Mouse (Mus musculus): ENCODE measurements around the gene Abcg8.

The Abcg8 gene

DNA sequence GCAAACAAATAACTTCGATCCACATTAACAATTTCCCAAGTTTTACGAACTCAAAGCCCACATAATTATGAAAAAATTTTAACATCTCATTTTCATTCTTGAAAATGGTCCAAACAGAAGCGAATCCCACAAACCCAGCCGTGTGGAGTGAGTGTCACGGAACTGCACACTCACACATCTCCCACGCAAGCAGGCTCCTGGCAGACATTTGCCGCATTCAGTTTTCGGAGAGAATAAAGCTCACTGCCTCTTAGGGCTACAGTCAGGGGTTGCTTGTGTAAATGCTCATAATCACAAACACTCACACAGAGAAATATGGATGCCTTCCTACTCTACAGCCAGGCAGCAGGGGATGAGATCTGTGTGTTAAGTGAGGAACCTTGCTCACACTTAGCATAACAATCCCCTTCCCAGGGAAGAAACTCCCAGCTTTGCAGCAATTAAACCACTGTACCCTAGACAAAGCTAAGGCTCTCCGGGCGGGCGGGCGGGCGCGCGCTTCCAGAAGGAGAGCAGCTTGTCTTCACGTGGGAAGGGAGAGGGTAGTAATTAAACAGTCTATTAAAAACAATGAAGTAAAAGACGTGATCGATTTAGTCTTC, 37.6 kb downstream of the Abcg8 start:
- no peak for DNase-seq (ENCODE audit: low spot score in 2 of 2)

DNA sequence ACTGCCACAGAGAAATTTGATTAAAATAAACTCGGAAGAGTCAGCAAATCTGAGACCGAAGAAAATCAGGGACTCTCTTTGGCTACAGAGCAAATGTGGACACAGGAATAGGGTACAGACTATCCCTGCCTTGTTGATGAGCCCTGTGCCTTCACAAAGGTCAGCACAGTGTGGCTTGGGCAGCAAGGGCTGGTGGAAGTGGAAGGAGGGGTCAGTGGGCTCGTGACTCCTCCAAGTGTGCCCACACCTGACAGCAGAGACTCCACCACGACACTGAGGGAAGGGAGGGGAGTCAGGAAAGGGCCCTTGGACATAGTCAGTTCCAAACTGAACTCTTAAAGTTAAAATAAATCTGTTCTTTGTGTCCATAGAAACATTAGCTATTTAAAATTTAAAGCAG, 38.8 kb downstream of the Abcg8 start:
- no peak for DNase-seq (ENCODE audit: low spot score in 2 of 2)

DNA sequence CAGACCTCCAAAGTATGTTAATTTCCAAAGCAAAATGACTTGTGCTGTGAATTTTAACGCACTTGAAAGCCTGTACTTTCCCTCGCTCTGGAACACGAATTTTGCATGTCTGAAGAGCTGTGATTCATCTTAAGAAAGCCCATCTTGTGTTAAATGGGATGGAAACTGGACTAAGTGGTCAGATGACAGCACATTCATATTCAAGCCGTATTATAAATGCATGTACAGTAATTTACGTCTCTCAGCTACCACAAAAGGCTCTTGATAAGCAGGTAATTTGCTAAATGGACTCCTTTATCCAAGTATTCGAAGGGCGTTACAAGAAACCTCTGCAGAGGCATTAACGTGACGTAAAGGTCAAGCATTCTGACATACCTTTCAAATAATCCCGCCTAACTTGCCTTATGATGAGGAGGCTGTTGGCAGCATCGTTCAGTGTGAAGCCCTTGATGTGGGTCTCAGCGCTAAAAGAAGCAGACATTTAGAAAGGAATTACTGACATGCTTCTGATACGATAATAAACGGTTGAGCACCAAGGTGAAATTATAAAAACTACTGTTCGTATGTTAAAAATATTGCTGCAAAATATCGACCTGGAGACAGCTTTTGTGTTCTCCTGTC, 40.3 kb downstream of the Abcg8 start:
- DNase-seq (ENCODE audit: low spot score in 2 of 2) = no peak

DNA sequence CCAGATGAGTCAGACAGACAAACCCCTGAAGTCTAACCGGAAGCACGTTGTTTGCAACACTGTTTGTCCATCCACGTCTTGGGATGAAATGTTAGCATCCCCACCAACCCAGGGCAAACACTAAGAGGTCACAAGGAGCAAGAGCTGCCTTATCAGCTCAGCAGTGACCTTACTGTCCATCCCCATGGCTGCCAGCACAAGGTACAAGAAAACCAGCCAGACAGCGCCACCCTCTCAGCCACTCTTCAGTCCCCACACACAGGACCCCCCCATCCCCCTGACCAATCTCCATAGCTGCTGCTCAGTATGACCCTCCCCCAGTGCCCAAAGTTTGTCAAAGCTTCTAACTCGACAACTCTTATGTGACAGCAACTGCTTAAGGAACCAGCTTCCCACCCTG, 41.3 kb downstream of the Abcg8 start:
- no peak for DNase-seq (ENCODE audit: low spot score in 2 of 2)

DNA sequence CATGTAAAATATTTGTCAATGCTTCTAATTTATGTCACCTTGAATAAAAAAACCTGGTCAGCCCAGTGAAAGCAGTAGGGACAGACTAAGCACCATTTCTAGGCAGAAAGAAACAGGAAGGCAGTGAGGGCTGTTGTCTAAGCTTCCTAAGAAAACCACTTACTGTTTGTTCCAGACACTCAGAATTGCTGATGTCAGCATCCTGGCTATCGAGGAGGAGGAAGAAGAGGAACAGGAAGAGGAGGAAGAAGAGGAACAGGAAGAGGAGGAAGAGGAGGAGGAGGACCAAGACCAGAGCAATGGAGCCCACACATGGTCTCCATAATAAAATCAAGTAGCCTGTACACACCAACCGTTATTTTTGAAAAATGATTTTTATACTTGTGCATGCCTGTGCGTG, 43.0 kb downstream of the Abcg8 start:
- DNase-seq (ENCODE audit: low spot score in 2 of 2) = no peak

DNA sequence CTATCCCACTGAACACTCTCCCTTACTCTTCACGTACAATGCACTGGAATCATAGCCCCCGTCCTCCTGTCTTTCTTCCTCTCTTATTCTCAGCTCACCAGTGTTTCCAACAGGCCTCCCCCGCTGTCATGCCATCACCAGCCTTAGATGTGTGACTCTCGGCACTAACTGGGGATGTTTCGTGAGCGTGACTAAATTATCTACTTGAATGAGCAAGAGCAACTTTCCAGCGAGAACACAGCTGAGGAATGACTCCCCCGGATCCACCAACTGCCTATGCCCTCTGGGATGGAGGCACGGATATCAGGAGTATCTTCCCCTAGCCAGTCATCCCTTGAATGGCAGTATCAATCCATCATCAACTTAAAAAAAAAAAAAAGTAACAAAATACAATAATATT, 47.9 kb downstream of the Abcg8 start:
- DNase-seq (ENCODE audit: low spot score in 2 of 2) = no peak

DNA sequence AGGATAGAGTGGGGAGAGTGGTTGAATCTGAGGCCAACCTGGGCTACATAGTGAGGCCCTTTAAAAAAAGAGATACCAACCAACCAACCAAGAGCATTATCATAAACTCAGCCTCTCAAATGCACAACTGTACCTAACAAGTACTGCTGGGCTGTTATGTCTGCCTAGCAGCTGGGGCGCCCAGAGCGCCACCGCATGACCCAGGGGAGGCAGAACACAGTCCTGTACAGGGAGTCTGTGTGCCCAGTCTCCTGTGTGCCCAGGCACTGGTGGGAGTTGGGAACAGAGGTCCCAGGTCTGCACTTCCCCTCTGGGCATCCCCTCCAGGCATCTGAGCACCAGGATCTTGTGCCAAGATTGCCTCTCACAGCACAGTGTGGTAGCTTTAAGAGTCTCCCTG, 49.1 kb downstream of the Abcg8 start:
- DNase-seq (ENCODE audit: low spot score in 2 of 2) = no peak

DNA sequence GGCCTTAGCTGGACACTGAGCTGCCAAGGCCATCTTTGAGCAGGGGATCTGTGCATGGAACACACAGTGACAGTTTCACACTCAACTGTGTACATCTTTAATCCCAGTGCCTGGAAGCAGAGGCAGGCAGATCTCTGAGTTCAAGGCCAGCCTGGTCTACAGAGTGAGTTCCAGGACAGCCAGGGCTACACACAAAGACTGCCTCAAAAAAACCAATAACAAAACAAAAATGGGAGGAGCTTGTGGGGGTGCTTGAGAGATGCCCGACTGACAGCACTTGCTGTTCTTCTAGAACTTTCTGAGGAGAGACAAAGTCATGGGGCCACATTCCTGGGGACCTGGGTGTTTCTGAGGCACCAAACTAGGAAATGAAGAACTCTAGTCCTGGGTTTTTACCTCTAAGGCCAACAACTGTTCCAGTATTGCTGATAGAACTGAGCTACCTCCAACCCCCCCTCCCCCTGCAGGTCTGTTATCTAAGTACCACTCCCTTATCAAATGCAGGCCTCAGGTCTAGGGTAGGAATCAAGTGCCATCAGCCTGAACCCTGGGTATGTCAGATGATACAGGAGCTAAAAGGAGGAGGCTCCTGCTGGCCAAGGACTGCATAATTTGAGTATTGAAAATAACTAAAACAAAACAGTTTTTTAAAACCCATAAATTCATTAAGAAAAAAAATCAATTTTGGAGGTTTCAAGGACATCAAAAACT, 52.3 kb downstream of the Abcg8 start:
- no peak for DNase-seq (ENCODE audit: low spot score in 2 of 2)

DNA sequence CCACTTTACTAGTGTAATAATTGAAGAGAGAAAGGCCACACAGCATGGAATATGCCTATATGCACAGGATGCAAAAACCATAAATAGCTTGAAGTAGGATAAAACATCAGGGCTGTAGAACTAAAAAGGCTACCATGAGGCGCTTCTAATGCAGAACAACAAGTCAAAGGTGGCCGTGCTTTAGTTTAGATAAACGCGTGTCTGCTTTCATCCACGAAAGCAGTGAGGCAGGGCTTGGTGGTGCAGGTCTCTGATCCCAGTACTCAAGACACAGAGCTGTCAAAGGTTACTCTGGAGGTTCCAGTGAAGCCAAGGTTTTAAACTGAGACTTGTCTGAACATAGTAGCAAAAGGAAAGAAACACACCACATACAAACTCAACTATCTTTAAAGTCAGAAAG, 53.0 kb downstream of the Abcg8 start:
- DNase-seq (ENCODE audit: low spot score in 2 of 2) = no peak

DNA sequence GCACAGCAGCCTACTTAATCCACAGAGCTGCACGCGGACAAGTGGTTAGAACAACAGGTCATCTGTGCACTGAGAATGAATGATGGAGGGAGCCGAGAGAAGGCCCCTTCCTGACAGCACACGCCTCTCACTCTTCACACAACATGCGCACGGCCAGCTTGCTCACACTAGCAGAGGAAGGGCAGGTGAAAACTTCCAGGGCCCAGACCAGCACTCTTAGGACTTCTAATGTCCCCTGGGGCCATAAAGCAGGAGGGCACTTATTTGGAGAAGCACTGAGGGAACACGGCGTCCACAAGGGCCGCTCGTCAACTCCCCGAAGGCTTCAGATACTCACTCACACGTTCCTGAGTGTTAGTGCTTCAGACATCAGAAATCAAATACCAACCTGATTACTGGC, 55.3 kb downstream of the Abcg8 start:
- no peak for DNase-seq (ENCODE audit: low spot score in 2 of 2)

DNA sequence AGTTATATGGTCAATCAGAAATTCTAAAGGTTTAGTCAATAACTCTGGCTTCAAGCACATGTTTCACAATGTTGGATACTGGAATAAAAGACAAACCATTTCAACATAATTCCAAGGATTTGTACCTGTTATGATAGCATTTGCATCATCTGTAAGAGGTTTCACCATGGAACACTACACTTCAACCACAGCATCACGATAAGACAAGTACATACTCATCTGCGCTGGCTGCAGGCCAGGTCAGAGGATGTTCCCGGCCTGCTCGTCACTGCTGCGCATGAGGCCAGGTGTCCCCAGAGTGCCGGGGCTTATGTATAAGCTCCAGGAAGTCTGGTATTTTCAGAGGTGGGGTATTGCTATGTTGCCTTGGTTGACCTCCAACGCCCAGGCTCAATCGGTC, 56.5 kb downstream of the Abcg8 start:
- DNase-seq (ENCODE audit: low spot score in 2 of 2) = no peak

DNA sequence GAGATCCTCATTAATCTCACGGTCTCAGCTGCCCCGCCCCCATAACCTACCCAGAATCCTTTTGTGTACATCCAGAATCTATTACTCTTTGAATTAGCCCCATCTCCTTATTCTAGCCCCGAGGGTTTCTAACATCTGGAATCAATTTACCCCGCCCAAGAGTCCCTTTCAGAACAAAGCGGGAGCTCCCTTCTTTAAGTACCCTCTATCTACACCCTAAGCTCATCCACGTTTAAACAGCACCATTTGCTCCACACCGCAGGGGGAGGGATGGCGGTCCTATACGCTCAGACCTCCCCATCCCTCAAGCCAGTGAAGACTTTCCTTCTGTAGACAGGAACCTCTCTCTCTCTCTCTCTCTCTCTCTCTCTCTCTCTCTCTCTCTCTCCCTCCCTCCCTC, 60.6 kb downstream of the Abcg8 start:
- DNase-seq (ENCODE audit: low spot score in 2 of 2) = no peak

DNA sequence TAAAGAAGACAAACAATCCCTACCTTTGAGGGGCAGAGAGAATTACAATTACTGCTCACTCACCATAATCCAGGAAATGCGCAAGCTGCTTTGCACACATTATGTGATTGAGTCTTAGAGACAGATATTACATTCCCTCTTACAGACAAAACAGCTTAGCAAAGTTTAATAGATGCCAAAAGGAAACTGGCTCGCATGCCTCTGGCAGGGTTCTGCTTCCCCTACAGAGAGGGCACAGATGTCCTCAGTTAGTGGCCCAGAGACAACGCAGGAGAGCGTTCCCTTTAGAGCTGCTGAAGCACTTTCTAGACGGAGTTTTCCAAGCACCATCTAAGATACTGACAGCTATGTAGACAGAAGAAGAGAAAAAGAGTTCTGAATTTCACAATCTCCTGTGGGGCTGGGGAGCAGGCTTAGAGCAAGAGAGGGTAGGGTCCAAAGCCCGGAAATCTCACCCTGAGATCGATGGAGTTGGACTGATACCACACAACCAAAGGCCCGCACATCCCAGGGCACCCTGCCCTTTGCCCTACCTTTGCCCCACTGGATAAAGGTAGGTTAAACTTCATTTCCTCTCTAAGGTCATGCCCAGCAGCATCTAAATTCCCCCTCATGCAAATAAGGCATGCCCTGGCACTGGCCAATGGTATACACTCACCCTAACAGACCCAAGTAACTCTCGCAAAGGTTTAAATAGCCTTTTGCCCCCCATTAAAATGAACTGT, 62.1 kb downstream of the Abcg8 start:
- no peak for DNase-seq (ENCODE audit: low spot score in 2 of 2)

DNA sequence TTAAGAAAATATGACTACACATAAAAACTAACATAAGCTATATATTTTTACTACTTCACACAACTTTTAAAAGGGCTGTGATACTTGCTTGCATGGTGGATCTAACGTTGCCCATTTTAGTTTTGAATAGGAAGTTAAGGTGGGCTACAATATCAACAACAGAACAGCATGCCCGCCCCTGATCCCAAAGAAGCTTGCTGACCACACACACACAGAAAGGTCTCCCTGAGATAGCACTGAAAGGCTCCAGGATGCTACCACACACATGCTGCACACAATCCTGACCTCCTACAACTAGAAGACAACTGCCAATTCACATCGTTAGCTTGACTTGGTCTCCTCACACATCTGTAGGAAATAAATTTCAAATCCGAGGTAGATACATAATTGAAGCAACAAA, 68.2 kb downstream of the Abcg8 start:
- no peak for DNase-seq (ENCODE audit: low spot score in 2 of 2)

DNA sequence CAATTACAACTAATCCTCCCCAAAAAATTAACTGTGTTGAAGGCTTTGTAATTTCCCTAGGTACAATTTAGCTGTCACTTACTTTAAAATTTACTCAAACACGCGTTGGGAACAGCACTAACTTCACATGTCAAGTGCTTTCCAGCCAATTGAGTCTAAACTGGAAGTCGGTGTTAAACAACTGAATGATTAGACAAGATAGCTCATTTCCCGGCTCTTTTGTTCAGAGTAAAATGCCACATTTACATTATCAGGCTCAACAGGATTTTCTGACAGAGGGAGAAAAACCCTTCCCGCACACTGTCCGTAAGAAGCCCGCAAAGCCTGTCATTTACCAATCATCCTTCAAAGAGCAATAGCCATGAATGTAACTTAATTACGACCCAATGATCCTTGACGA, 68.9 kb downstream of the Abcg8 start:
- no peak for DNase-seq (ENCODE audit: low spot score in 2 of 2)

DNA sequence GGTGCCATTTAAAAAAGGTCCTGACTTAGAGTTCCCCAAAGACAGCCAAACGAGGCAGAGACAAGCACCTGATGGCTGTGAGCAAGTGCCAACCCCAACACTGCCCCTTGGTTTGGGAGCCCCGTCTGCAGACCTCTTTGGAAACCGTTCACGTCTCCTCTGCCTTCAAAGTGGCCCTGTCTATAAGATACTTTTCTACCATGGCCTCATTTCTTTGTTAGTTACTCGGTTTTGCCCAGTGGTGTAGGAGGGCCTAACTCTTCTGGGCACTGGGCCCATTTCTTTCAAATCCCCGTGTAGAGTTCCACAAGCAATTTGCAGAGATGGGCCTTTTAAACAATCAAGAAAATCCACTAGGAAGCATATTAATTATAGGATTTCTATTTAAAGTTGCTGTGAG, 71.1 kb downstream of the Abcg8 start:
- DNase-seq (ENCODE audit: low spot score in 2 of 2) = no peak

DNA sequence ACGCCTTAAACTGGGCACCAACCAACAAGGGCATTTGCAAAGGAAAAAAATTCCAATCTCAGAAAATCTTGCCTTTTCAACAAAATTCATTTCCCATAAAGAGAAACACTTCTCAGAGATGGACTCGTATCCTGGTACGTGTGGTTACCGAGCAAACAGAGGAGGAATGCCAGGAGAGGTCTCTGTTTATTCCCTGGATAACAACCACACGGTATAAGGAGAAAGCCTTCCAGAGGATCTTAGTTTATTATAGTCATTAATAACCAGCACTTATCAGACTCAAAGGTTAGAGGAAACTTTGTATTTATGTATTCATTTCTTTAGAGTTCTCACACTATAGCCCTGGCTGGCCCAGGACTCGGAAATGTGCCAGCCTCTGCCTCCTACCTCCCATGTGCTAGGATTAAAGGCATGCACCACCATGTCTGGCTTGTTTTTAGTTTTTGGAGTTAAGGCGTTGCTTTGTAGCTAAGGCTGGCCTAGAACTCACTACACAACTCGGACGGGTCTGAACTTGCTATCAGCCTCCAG, 72.1 kb downstream of the Abcg8 start:
- no peak for DNase-seq (ENCODE audit: low spot score in 2 of 2)

DNA sequence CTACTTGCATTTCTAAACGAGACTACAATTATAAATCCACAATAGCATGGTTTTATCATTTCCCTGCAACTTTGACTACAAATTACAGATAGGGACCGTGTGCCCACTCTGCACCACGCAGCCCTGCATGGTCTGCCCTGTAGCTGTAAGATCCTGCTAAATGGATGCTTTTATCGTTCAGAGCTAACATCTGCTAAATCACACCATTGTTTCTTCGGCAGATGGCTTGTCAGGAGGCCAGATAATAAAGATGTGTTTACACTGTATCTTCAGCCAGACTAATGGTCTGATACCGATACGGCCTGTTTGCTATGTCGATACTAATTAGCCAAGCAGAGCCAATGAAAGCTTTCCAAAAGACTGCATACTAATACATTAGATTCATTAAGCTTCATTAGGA, 73.2 kb downstream of the Abcg8 start:
- no peak for DNase-seq (ENCODE audit: low spot score in 2 of 2)

Data from frontal cortex, postnatal 25 days (tissue).